Mouse (Mus musculus): Measurements from ENCODE around the gene Stk39.

Stk39 gene

DNA sequence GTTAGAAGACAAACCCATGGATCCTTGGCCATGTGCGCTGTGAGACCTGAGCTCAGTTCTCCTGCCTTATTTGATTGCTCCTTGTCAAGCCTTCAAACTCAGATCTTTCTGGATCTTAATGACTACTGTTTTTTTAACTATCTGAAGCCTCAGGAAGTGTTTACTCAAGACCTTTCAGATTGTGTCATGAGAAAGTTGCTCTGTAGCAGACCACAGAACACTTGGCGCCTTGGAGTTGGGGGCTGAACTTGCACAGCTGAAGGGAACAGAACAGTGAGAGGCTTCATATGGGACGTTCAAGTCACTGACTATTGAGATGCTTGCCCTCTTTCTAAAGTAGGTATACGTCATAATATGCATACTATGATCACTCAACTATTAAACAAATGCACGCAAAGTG is 239.1 kb downstream of the Stk39 start:
- no peak for DNase-seq (ENCODE audit: low read depth)

DNA sequence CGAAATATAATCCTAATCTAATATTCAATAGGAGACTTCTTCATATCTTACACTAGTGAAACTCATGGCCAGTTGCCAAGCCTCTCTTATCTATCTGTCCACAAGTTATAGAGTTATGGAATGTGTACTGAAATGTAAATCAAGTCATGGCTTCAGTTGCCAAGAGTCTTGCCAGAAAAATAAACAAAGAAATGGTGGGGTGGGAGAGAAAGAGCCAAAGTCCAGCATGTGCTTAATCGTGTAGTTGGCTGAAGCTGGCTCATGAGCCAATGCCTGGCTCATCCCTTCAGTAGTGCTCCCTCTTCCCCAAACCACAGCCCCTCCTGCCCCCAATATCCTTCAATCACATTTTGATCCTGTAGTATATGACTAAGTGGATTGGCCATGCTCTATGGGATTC is 242.2 kb downstream of the Stk39 start:
- DNase-seq (ENCODE audit: low read depth) = no peak

DNA sequence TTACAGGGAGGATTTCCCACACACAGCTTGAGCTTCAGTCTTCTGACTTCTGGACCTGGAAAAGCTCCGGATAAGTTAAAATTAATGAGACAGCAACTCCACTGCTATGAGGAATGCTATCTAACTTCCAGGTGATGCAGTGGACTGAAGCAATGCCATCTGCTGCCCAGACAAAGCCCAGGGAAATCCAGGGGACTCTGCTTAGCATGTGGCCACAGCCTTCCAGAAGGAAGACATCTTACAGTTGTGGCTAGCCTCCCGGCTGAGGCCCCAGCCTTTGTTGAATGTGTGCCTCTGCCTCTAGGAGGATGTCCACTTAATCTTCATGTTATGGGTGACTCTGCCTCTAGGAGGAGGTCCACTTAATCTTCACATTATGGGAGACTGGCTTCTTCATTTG is 243.0 kb downstream of the Stk39 start:
- no peak for DNase-seq (ENCODE audit: low read depth)

DNA sequence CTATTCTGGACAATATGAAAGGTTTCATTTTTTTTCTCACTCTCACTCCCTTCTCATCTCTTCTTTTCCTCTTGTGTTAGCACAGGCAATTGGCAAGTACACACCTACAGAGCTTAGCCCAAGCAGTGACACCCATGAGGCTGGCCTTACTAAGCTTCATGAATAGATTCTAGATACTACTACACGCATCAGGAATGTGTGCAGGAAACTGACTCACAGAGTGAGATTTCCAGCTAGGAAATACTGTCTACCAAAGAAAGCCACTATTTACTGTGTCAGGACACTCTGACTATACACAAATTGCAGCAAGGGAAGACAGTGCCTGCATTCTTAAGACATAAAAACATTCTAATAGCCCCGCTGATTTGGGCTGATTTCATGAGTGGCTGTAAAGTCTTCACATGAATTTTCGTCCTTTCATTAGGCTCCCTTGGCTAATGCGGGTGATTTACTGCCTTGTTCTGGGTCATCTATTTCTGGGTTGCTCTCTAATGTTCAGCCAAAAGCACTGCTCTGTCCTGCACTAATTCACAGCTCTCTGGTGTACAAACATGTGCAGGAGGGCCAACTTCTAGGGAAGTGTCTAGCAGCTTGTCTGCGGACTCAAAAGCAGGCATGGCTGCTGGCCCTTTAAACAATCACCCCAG is 249.7 kb downstream of the Stk39 start:
- peak; percentile 33 for DNase-seq (ENCODE audit: low read depth)

DNA sequence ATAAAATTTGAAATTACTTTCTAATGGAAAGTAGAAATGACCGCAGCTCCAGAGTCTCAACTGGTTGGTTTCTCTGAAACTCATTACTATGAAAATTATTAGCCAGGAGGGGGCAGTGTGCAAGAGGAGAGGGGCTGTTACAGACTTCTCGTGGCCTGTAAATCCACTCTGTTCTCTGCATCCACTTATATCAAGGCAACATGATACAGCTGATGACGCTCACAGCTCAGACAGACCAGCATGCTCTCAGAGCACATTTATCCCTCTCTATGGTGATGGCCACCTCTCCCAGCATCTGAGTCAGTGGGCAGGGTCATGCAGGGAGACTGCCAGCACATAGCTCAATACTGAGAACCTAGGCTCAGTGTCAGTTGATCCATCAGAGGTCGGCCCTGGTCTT is 250.8 kb downstream of the Stk39 start:
- peak; percentile 9 for DNase-seq (ENCODE audit: low read depth)

DNA sequence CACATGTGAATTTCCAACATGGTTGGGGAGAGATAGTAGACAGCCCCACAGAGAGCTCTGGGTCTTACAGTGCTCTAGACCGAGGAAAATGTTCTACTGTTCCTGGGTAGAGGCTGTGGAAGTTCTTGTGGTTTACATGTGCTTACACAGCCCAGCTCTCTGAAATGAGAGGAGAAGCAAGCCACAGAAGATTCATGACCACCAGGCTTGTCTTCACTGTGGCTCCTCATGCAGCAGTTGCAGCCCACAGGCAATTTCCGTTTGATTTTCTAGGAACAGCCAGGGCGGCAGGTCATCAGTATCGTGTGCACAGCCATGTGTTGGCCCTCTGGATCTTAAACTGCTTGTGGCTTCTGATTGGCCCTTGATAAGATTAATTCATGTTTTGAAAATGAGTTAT is 252.2 kb downstream of the Stk39 start:
- no peak for DNase-seq (ENCODE audit: low read depth)

DNA sequence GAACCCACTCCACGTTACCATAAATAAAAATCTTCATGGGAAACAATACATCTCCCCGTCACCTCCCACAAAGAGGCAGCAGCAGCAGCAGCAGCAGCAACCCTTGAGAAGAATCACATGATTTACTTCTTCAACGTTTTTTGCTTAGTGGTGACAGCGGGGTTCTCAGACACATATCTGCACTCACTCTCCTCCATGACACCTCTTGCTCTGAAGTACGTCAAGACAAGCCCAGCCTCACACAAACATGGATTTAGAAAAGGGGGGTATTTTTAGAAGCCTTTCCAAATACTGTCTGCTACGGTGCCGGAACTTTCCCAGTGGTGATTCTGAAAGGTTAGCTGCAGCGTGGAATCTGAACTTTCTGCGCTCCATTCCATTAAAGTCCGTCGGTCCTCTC is 256.9 kb downstream of the Stk39 start:
- DNase-seq (ENCODE audit: low read depth) = no peak

DNA sequence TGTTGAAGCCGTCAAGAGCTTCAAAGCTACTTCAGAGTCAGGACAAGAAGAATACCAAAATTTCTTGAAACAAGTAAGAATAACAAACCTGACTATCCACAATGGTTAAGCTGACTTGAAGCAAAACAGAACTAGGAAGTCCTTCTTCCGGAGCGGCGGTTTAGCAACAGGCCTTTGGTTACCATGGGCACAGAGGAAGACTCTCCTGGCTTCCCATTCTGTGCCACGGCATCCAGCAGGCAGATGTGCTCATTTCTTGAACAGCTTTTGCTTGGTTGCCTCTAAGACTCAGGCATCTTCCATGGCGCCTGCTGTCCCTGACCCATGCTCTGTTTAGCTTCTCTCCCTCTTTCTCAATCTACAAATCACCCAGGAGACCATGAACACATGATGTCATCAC is 257.7 kb downstream of the Stk39 start:
- DNase-seq (ENCODE audit: low read depth) = no peak

DNA sequence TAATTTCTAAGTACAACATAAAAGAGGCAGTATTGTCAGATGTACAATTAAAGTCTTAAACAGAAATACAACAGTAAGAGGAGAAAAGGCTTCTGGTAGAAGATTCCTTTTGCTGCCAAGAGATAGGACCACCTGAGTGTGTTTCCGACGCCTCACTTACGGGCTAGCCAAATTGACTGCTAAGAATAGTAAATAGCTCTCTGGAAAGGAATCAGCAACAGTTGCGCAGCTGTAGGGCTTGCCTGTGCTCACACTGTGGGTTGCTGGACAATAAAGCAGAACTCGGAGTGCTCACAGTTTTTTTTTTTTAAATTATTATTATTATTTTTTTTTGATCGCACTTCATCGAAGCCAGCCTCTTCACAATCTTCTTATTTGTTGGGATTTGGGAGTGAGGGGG is 260.6 kb downstream of the Stk39 start:
- DNase-seq (ENCODE audit: low read depth) = no peak

DNA sequence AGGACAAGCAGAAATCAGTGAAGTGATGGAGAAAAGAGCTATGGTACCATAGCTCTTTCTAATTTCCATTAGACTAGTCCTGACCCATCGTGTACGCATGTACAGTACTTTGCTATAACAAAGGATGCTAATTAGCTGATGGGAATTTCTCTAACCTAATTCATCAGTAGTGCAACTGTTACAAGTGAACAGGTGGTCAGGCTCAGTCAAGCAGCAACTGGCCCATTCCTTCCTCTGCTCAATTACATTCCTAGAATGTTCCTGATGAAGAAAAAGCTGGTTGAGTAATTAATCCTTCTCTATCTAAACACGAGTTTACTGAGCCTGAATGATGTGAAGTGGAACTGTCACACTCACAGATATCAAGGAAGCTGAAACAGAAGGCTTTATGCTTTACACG is 275.8 kb downstream of the Stk39 start:
- no peak for DNase-seq (ENCODE audit: low read depth)

DNA sequence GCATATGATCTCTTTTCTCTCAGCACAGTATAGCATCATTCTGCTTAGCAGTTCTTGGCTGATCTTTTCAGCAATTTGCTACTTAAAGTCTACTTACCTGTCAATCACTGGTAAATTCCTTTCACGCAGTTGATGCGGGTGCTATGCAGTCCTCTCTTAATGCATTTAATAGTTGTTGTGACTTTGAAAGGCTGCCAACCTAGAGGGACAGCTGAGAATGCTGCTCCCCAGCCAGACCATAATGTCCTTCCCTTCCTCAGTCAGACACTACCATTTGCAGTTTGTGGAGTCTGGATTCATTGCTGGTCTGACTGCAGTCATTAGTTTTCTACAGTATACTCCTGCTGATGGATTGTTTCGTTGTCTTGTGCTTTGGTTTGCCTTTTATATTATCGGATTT is 277.6 kb downstream of the Stk39 start:
- DNase-seq (ENCODE audit: low read depth) = no peak

DNA sequence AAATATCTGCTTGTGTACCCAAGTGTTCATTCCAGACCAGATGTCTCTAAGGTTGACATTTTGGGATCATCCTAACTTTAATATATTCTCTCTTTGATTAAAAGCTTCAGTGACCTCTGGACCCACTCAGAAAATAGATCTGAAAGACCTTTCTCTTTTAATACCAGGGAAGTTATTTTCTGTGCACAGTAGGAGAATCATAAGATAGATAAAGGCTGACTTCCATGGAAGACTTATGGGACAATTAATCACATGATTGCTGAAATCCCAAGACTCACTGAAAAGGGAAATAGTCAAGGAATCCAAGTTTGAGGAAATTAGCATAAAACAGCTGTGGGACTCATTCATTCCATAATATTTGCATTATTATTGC is 278.6 kb downstream of the Stk39 start:
- DNase-seq (ENCODE audit: low read depth) = no peak

DNA sequence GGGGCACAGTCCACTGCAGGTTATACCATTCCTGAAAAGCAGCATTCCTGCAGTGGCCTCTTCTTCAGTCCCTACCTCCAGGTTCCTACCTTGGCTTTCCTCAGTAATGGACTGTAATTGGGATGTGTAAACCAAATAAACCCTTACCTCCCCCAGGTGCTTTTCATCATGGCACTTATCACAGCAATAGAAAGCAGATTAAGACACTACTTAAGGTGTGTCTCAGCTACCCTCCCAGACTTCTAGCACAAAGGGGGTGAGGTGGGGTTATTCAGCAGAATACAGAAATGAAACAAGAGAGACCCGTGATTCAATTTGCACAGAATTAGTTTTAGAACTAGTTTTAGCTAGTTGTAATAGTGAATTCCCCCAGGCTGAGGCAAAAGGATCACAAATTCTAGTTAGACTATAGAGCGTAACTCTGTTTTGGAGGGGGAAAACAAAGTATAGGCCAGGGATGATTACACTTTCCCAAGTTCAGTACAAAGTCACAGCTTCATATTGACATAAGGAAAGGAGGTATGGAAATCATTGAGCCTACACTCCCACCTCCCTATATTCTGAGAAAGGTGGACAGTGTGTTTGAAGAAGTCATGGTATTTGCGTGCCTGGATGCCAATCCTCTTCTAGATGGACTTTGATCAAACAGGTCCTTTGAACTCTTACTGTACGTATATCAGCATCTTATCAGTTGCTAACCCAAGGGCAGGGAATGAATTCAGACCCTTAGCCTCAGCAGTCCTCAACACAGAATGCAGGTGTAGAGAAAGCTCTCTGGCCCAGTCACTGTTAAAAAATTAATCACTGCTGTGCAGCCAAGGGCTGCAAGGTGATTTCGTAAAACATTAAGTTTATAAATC is 279.2 kb downstream of the Stk39 start:
- DNase-seq (ENCODE audit: low read depth) = no peak

DNA sequence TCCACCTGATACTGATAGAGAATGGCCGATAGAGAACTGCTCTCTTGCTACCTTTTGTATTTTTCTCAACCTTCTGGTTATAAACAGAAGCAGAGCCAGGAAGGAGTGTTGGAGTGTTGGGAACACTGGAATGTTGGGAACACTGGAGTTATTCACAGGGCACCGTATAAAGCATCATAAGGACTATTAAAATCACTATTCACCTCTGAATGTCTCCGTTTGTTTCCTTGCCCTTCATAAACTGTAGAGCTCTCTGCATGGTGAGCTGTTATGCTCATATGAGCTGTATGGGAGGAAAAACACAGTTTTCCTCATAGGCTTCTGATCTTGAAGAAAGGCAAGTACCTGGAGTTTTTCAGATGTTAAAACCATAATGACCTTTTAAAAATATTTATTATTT is 295.6 kb downstream of the Stk39 start:
- no peak for DNase-seq (ENCODE audit: low read depth)

DNA sequence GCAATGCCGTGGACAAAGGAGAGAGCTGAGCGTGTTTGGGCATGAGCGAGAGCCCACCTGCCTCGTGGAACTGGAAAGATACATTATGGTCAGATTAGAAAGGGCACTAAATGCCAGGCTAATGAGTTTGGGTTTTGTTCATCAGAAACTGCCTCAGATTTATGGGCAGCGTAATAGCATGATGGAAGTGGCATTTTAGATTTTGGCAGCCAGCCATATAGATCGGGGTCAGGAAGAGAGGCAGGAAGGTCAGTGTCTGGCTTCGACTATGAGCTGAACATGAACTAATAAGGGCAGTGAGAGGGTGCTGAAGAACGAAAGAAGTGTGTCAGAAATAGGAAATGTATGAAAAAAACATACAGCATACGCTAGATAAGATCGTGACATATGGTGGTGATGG is 300.8 kb downstream of the Stk39 start:
- no peak for DNase-seq (ENCODE audit: low read depth)

DNA sequence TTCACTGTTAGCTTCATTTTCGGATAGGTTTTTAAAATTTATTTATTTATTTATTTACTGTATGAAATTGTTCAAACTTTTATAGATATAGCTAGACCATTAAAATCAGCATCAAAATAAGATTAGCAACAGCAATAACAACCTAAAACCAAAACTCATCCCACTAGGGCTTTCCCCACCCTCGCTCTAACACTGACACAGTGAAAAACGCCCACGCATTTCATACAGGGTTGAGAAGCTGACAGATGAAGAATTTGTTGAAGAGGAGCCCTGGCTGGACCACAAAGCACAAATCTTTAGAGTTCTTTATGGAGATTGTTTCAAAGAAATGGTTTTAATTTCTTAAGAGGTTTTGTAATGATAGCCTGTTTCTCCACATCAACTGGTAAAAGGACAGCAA is 310.1 kb downstream of the Stk39 start:
- no peak for DNase-seq (ENCODE audit: low read depth)

DNA sequence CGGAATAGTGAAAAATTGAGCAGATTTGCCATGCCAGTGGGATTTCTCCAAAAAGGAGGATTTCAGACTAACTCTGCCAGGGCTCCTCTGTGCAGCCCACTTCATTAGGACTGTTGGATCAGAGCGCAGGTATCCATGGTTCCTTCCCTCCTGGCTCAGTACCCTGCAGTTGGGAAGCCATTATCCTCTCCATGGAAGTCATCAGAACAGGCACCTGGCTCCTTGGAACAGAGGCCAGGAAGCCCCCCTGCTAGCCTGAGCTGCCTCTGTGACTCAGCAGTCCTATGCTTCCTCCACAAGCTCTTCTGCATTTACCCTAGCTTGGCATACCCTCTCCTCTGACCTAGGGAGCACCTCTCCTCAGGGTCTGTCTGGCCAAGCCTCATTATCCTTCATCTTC is 311.5 kb downstream of the Stk39 start:
- no peak for DNase-seq (ENCODE audit: low read depth)

Measured in fibroblast of lung, adult 2 months (primary cell).